Mouse (Mus musculus) neural tube, embryonic 12.5 days (tissue): ENCODE measurements around the gene Pgam5. TPM values are rescaled to one million over a fixed set of nuclear protein-coding genes. Genes with fewer than 3 reads are reported as not detected.

Experiments used
- ATAC-seq: fragments of 200-750 bp; cut with Nextera tagmentation; 2 replicates; pipeline ENCODE4 v1.8.0; 2017; ENCODE audit warnings: low read depth, mild to moderate bottlenecking, moderate TSS enrichment, moderate library complexity; ENCODE audit not compliant: low FRiP score
- H3K27ac ChIP-seq: fragments of 300-500 bp; sonication (generic); 2 replicates; pipeline ENCODE4 v1.5.1; 2016
- H3K27me3 ChIP-seq: fragments of 300-500 bp; sonication (generic); replicated peaks from 2 replicates; pipeline ENCODE4 v1.6.1; 2016; ENCODE audit warnings: mild to moderate bottlenecking
- H3K36me3 ChIP-seq: fragments of 300-500 bp; sonication (generic); 2 replicates; pipeline ENCODE4 v1.6.1; 2016; ENCODE audit warnings: mild to moderate bottlenecking
- H3K4me1 ChIP-seq: fragments of 300-500 bp; sonication (generic); 2 replicates; pipeline ENCODE4 v1.6.1; 2016
- H3K4me2 ChIP-seq: fragments of 300-500 bp; sonication (generic); replicated peaks from 2 replicates; pipeline ENCODE4 v1.6.1; 2016; ENCODE audit warnings: mild to moderate bottlenecking
- H3K4me3 ChIP-seq: fragments of 300-500 bp; sonication (generic); 2 replicates; pipeline ENCODE4 v1.5.1; 2016
- H3K9ac ChIP-seq: fragments of 300-500 bp; sonication (generic); 2 replicates; pipeline ENCODE4 v1.6.1; 2016; ENCODE audit warnings: mild to moderate bottlenecking
- H3K9me3 ChIP-seq: fragments of 300-500 bp; sonication (generic); 2 replicates; pipeline ENCODE4 v1.6.1; 2016; ENCODE audit warnings: mild to moderate bottlenecking
- WGBS: fragments of 180-500 bp; shearing (Covaris S2); methylation state at CpG from one replicate; pipeline ENCODE4 v1.1.7; 2016; 5-methylcytosine and 5-hydroxymethylcytosine counted together
- polyA plus RNA-seq: library from polyadenylated mRNA; unstranded; fragments of >200 nt; fragmentation: Nextera tagmentation; extraction: Ambion mirVana; gene quantifications from 2 replicates; pipeline ENCODE4 v1.2.1, GENCODE M21; 2016

The Pgam5 gene
- polyA plus RNA-seq, 1 experiment from 2014 or later, result 93.8 TPM

DNA sequence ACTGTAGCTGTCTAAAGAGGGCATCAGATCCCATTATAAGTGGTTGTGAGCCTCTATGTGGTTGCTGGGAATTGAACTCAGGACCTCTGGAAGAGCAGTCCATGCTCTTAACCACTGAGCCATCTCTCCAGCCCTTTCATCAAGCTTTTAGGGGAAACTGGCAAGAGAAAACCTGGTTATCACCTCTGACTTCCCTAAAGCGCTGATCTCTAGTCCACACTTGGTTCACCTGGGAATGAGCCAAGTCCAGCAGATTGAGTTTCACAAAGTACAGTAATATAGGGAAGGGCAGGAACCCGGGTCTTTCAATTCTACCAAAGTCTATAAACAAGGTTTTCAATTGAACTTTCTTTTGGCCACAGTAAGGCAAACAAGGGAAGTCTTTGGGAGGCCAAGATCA is 12.3 kb upstream of the Pgam5 start:
- no peaks in the 10 kb centered on the region for H3K9me3 ChIP-seq
- H3K27ac ChIP-seq, result no peak overlapping the region
- WGBS, result 86% methylated on average over 2 of the region's 2 CpGs
- H3K4me1 ChIP-seq, result 0 out of 2 replicates have a peak, but pooled peaks cover 5% of the 10 kb centered on the region
- H3K4me2 ChIP-seq, result no peak overlapping the region
- H3K27me3 ChIP-seq, result peaks cover 9% of the 10 kb centered on the region; the same call in 1 of the 2 replicates
- no peak for ATAC-seq
- H3K9ac ChIP-seq, result no peak overlapping the region
- no peaks in the 10 kb centered on the region for H3K36me3 ChIP-seq
- no peak overlapping the region for H3K4me3 ChIP-seq

DNA sequence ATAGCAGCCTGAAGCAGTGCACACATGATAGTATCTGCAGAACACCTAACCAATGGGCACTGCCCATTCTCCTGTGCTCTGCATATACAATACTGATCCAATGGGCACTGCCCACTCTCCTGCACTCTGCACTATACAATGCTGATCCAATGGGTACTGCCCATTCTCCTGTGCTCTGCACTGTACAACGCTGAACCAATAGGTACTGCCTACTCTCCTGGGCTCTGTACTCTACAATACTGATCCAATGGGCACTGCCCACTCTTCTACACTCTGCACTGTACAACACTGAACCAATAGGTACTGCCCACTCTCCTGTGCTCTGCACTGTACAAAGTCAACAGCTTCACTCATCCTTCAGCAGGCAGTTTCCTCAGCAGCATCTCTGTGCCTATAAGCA is 7.2 kb upstream of the Pgam5 start:
- H3K36me3 ChIP-seq, result no peaks in the 10 kb centered on the region
- no peak overlapping the region for H3K4me2 ChIP-seq
- no peak overlapping the region for H3K27ac ChIP-seq
- no peaks in the 10 kb centered on the region for H3K27me3 ChIP-seq
- no peak overlapping the region for H3K4me3 ChIP-seq
- H3K9ac ChIP-seq, result no peak overlapping the region
- WGBS, result 91% methylated on average over 1 of the region's 1 CpGs
- no peak for ATAC-seq
- H3K9me3 ChIP-seq, result no peaks in the 10 kb centered on the region
- H3K4me1 ChIP-seq, result no peaks in the 10 kb centered on the region

DNA sequence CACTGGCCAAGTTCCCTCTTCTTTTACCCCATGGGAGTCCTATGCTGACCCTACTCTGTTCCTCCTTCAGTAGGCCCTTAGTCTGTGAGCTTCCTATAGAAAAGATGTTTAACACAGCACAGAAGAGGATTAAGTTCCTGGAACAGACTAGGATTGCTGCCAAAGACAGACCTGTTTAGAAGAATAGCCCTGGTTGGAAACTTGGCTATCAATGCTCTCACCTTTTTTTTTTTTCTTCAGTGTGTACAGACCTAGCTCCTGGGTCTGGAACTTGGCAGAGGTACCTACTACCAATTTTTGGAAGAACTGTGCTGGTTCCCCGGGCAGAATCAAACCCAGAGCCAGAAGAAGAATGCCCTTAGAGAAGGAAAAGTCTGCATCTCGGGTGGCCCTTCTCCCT is 6.7 kb upstream of the Pgam5 start:
- Histone ChIP-seq H3K9ac (no peak overlapping the region), H3K27ac (no peak overlapping the region), H3K9me3 (no peaks in the 10 kb centered on the region), H3K4me1 (no peaks in the 10 kb centered on the region), H3K36me3 (no peaks in the 10 kb centered on the region), H3K27me3 (no peaks in the 10 kb centered on the region), H3K4me3 (no peak overlapping the region), H3K4me2 (no peak overlapping the region)
- no peak for ATAC-seq
- 79% methylated on average over 2 of the region's 2 CpGs for WGBS

DNA sequence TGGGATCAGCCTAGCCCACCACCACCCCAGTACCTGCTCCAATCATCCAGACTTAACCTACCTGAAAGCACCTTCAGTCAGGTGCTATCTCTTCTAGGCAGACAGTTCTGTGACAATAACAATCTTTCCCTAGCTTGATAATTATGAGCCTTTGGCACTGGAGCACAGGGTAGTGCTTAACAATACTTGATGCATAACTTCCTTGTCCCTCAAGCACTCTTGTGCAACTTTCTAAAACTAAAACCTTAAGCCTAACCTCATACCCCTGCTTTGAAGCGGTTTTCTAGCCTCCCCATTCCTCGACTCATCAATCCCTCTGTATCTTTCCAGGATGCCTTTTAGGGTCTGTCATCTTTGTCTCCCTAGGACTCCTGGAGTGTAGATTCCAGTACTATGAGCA is 5.1 kb upstream of the Pgam5 start:
- no peak overlapping the region for H3K4me2 ChIP-seq
- H3K27ac ChIP-seq, result no peak overlapping the region
- H3K4me3 ChIP-seq, result no peak overlapping the region
- no peaks in the 10 kb centered on the region for H3K27me3 ChIP-seq
- H3K9ac ChIP-seq, result no peak overlapping the region
- no peaks in the 10 kb centered on the region for H3K36me3 ChIP-seq
- H3K4me1 ChIP-seq, result no peaks in the 10 kb centered on the region
- WGBS, result 69% methylated on average over 2 of the region's 2 CpGs
- no peak for ATAC-seq
- no peaks in the 10 kb centered on the region for H3K9me3 ChIP-seq

DNA sequence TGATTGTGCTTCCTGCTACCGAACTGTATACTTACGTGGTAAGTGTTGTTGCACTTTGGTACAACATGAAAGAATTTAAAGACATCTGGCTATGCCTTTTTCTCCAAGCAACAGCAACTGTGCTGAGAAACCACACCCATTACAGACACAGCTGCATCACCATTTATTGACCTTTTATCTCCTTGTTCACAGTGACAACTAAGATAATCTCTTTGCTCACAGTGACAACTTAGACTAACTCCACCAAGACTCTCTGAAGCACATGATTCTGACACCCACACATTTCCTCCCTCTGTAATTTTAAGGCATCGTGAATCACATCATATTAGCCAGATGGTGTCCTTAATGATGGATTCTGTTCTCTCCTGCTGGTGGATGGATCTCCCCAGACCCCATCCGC is 4.4 kb upstream of the Pgam5 start:
- Histone ChIP-seq H3K4me1 (no peaks in the 10 kb centered on the region; the same call in 1 of the 2 replicates), H3K9ac (no peak overlapping the region), H3K27me3 (no peaks in the 10 kb centered on the region), H3K4me3 (no peak overlapping the region), H3K27ac (no peak overlapping the region), H3K4me2 (no peak overlapping the region), H3K36me3 (no peaks in the 10 kb centered on the region), H3K9me3 (no peaks in the 10 kb centered on the region)
- 86% methylated on average over 4 of the region's 4 CpGs for WGBS
- ATAC-seq, result no peak

DNA sequence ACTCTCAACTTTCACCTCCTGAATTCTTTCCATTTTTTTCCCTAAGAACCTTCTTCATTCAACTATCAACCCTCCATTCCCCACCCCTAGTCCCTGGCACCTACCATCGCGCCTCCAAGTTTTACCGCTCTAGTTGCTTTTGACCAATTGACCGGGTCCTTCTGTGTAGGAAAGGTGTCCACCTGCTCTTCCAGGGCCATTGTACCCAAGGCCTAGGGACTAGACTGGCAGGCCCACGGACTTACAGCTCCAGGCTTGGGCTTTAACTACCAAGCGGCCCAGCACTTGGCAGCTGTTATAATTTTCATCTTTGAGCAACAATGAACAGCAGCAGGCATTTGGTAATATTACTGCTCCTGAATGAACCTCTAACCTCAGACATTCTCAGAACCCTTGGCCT is 529 bp upstream of the Pgam5 start:
- 95% methylated on average over 6 of the region's 6 CpGs for WGBS
- no peak overlapping the region for H3K27ac ChIP-seq
- no peak overlapping the region for H3K4me3 ChIP-seq
- peaks cover 22% of the 10 kb centered on the region for H3K36me3 ChIP-seq
- no peak overlapping the region for H3K9ac ChIP-seq
- ATAC-seq, result no peak
- peaks cover 8% of the 10 kb centered on the region for H3K4me1 ChIP-seq
- H3K9me3 ChIP-seq, result no peaks in the 10 kb centered on the region
- H3K27me3 ChIP-seq, result no peaks in the 10 kb centered on the region
- H3K4me2 ChIP-seq, result no peak overlapping the region

DNA sequence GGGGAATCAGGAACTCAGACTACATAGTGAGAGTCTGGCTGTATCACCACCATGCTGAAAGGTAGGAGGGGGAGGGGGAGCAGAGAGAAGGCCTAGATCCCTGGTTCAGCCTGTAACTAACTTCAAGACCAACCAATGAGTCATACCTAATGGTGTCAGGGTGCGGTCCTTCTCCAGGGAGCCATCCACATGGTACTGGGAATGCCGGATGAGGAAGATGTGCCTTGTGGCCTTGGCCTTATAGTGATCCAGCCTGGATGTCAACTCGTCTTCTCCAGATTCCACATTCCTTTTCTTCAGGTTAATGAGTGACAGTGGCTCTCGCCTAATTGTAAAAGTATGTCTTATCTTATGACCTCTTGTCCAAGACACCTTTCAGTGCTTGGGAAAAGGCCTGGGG is 2.8 kb downstream of the Pgam5 start:
- H3K4me1 ChIP-seq, result peaks cover 8% of the 10 kb centered on the region
- no peak for ATAC-seq
- H3K4me2 ChIP-seq, result no peak overlapping the region
- 91% methylated on average over 4 of the region's 4 CpGs for WGBS
- no peak overlapping the region for H3K4me3 ChIP-seq
- H3K36me3 ChIP-seq, result peaks cover 32% of the 10 kb centered on the region
- no peaks in the 10 kb centered on the region for H3K9me3 ChIP-seq
- H3K9ac ChIP-seq, result no peak overlapping the region
- H3K27me3 ChIP-seq, result no peaks in the 10 kb centered on the region
- H3K27ac ChIP-seq, result no peak overlapping the region

DNA sequence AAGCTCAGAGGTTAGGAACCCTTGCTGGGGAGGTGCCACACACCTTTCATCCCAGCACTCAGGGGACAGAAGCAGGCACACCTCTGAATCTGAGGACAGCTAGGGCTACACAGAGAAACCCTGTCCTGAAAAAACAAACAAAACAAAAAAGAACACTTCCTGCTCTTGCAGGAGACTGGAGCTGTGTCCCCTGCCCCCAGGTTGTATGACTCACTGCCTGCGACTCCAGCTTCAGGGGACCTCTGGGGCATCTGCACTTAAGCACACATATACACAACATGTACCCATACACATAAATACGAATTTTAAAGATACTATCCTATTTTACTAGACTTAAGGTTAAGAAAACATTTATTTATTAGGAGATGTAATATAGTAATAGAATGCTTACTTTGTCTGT is 25.6 kb downstream of the Pgam5 start:
- Histone ChIP-seq H3K27me3 (no peaks in the 10 kb centered on the region), H3K27ac (no peak overlapping the region), H3K4me3 (no peak overlapping the region), H3K9me3 (no peaks in the 10 kb centered on the region), H3K9ac (no peak overlapping the region), H3K4me1 (no peaks in the 10 kb centered on the region), H3K36me3 (peaks cover 84% of the 10 kb centered on the region), H3K4me2 (no peak overlapping the region)
- 88% methylated on average over 2 of the region's 2 CpGs for WGBS
- ATAC-seq, result no peak

DNA sequence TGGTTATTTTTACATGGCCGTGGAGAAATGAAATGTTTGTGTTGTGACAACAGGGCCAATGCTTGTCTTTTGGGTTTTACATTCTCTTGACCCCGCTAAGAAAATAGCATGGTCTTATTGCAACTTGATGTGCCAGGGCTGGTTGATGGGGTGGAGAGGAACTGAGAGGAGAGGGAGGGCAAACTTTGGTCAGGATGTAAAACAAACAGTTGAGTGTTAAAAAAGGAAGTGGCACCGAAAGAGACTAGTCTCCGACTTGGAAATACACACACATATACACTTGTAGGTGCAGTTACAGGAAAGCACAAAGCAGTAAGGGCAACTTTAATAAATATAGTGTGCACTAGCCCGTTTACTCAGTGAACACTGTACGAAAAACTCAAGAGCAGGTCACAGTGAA is 37.4 kb downstream of the Pgam5 start:
- 89% methylated on average over 6 of the region's 6 CpGs for WGBS
- H3K9ac ChIP-seq, result no peak overlapping the region

DNA sequence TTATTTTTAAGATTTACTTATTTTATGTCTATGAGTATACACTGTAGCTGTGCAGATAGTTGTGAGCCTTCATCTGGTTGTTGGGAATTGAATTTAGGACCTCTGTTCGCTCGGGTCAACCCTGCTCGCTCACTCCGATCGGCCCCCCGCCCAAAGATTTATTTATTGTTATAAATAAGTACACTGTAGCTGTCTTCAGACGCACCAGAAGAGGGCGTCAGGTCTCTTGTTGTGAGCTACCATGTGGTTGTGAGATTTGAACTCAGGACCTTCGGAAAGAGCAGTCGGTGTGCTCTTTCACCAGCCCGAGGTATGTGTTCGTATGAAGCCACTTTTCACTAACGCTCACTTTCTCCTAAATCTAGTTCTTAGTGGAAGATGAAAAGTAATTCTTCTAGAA is 38.1 kb downstream of the Pgam5 start:
- Histone ChIP-seq H3K4me3 (peak overlapping the region; percentile 93), H3K27ac (no peak overlapping the region), H3K27me3 (no peaks in the 10 kb centered on the region), H3K9ac (peak overlapping the region; percentile 94; the same call in 1 of the 2 replicates), H3K36me3 (peaks cover 18% of the 10 kb centered on the region), H3K4me2 (peak overlapping the region; percentile 66), H3K4me1 (peaks cover 16% of the 10 kb centered on the region), H3K9me3 (no peaks in the 10 kb centered on the region)
- 50% methylated on average over 13 of the region's 13 CpGs for WGBS
- no peak for ATAC-seq

More for the DNA sequence above, 37.4 kb downstream of the Pgam5 start:
- Histone ChIP-seq H3K27ac (no peak overlapping the region), H3K9me3 (no peaks in the 10 kb centered on the region), H3K4me2 (peak overlapping the region; percentile 66), H3K27me3 (no peaks in the 10 kb centered on the region), H3K4me3 (no peak overlapping the region), H3K36me3 (peaks cover 24% of the 10 kb centered on the region), H3K4me1 (peaks cover 16% of the 10 kb centered on the region)
- ATAC-seq, result no peak

DNA sequence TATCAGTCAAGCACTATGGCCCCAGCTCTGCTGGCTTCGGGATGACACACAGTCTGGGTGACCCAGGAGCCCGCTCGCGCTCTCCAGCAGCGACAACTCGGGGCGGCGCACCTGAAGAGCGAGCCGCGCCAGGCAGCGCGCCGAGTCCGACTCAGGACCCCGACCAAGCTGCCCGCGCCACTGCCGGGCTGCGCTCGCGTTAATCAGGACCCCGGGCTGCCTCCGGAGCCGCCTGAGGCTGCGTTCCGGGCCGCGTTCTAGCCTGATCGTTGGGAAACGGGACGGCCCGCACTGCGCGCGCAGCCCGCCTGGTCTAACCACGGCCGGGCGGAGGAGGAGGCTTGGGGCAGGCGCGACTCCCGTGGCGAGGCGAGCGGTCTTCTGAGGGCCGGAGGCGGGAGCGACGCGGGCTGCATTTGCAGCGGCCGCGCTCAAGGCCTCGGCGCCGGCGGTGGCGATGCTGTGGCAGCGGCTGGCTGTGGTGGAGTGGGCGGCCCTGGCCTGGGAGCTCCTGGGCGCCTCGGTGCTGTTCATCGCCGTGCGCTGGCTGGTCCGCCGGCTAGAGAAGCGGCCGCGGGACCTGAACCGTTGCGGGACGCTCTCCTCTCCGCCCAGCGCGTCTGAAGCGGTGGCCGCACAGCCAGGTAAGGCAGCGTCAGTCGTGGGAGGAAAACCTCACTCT is 38.8 kb downstream of the Pgam5 start, which contains the start of gene Ankle2:
Gene Ankle2 (plus strand): TSS at position 225 of the 682 bp plus-strand sequence.
- Histone ChIP-seq H3K9me3 (no peaks in the 10 kb centered on the region), H3K4me3 (peak within 1 kb of the TSS; percentile 93)
- peak; percentile 94 for ATAC-seq

DNA sequence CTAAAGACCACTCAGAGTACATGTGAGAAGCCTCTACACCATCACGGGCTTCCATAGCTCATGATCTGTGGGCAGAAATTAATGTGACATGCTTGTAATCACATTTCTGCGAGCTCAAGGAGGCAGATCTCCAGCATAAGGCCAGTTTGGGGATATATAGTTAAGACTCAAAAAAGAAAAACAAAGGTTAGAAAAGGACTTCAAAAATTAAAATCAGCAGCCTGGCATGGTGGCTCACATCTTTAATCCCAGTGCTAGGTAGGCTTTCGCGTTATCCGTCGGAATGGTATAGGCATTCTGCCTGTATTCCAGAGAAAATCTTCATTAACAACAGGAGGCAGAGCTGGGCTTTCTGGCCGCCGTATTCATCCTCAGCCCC is 39.3 kb downstream of the Pgam5 start:
- Histone ChIP-seq H3K27ac (0 out of 2 replicates have a peak overlapping the region, but pooled peaks have one; percentile 82), H3K4me1 (peaks cover 16% of the 10 kb centered on the region), H3K4me2 (peak overlapping the region; percentile 66), H3K4me3 (peak overlapping the region; percentile 93), H3K27me3 (no peaks in the 10 kb centered on the region), H3K9ac (peak overlapping the region; percentile 94), H3K36me3 (peaks cover 8% of the 10 kb centered on the region; the same call in 1 of the 2 replicates), H3K9me3 (no peaks in the 10 kb centered on the region)
- ATAC-seq, result peak; percentile 14; the same call in 1 of the 2 replicates
- WGBS, result 11% methylated on average over 8 of the region's 8 CpGs

More for the DNA sequence above, 38.8 kb downstream of the Pgam5 start, which contains the start of gene Ankle2:
- Histone ChIP-seq H3K4me2 (peak within 1 kb of the TSS; percentile 66), H3K27ac (peak within 1 kb of the TSS; percentile 82), H3K9ac (peak within 1 kb of the TSS; percentile 94), H3K36me3 (peaks cover 11% of the 10 kb centered on the region), H3K27me3 (no peaks in the 10 kb centered on the region), H3K4me1 (peaks cover 16% of the 10 kb centered on the region)
- WGBS, result under 1% methylated on average over 81 of the region's 81 CpGs

DNA sequence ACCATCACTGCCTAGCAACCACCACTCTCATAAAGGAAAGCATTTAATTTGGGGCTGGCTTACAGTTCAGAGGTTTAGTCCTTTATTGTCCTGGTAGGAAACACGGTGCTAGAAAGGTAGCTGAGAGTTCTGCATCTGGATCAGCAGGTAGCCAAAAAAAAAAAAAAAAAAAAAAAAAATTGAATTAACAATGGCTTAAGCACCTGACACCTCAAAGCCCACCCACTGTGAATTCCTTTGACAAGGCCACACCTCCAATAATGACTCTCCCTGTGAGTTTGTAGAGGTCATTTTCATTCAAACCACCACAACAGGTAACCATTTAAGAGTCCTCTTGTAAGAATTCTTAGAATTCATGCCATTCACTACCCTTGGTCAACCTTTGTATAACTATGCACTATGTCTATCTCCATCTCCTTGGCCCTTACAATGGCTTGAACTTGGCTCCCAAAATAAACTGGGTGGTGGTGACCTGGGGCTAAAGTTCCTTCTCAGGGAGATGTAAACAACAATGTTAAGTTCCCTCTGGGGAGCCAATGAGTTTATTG is 42.3 kb downstream of the Pgam5 start:
- Histone ChIP-seq H3K4me1 (peaks cover 10% of the 10 kb centered on the region), H3K36me3 (peaks cover 15% of the 10 kb centered on the region), H3K9ac (no peak overlapping the region), H3K9me3 (no peaks in the 10 kb centered on the region), H3K27ac (no peak overlapping the region), H3K4me3 (no peak overlapping the region), H3K4me2 (no peak overlapping the region), H3K27me3 (no peaks in the 10 kb centered on the region)
- ATAC-seq, result no peak
- 27% methylated on average over 1 of the region's 1 CpGs for WGBS
